Mouse (Mus musculus) bone marrow, adult 2 months (tissue): Measurements from ENCODE around the gene Sort1. TPM values are rescaled to one million over a fixed set of nuclear protein-coding genes. Genes with fewer than 3 reads are reported as not detected.

Experiments
- H3K27ac ChIP-seq: fragments of 200-500 bp; 2 replicates; pipeline ENCODE4 v1.5.1; 2012; ENCODE audit warnings: low read depth, mild to moderate bottlenecking, control low read depth, inconsistent platforms, low read length; ENCODE audit not compliant: control insufficient read depth, poor library complexity, insufficient read depth
- H3K4me1 ChIP-seq: fragments of 200-500 bp; 2 replicates; pipeline ENCODE4 v1.6.1; 2011; ENCODE audit warnings: low read length; ENCODE audit not compliant: control insufficient read depth, insufficient read depth
- H3K4me3 ChIP-seq: fragments of 200-500 bp; replicated peaks from 2 replicates; pipeline ENCODE3; 2011; ENCODE audit warnings: mild to moderate bottlenecking, low read depth, low read length, control low read depth; ENCODE audit not compliant: control insufficient read depth
- CTCF ChIP-seq: fragments of 200-500 bp; IDR thresholded peaks from 2 replicates; pipeline ENCODE4 v1.5.1; 2011; ENCODE audit warnings: low read length, control low read depth; ENCODE audit not compliant: control insufficient read depth, insufficient read depth
- POLR2A ChIP-seq: fragments of 200-500 bp; IDR thresholded peaks from 2 replicates; pipeline ENCODE4 v1.6.1; 2011; ENCODE audit warnings: low read depth, mild to moderate bottlenecking, control low read depth, low read length, borderline replicate concordance; ENCODE audit not compliant: control insufficient read depth
- WGBS: fragments of 180-500 bp; shearing (Covaris S2); methylation state at CpG from one replicate; pipeline ENCODE4 v1.1.7; 2018; 5-methylcytosine and 5-hydroxymethylcytosine counted together
- polyA plus RNA-seq: library from polyadenylated mRNA; stranded (reverse); fragments of >200 nt; gene quantifications from 2 replicates; pipeline ENCODE4 v1.2.4, GENCODE M21; 2011; ENCODE audit warnings: low replicate concordance; ENCODE audit not compliant: missing spikeins, insufficient read depth, insufficient read length

Gene Sort1
- polyA plus RNA-seq, 1 experiment: 15.6 TPM

DNA sequence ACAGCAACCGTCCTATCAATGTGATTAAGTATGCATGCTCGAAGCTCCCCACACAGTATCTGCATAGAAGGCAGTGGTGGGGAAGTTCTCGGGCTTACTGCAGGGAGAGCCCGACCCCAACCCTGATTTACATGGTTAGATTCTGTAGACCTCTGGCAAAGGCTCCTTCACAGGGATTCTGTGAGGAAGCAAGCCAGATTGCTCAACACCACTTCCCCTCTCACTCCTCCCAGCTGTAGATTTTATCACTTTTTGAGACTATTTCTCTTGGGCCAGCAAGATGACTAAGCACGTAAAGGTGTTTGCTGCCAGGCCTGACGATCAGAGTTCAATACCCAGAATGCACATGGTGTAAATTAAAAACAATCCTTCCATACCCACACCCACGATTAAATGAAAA, 62.0 kb downstream of the Sort1 start:
- 28% methylated on average over 7 of the region's 7 CpGs for WGBS
- no peak for TF ChIP-seq CTCF
- no peak for TF ChIP-seq POLR2A
- Histone ChIP-seq H3K27ac (no peak overlapping the region), H3K4me3 (no peak overlapping the region), H3K4me1 (no peaks in the 10 kb centered on the region; the same call in 1 of the 2 replicates)

- Histone ChIP-seq H3K4me3 (no peak overlapping the region), H3K27ac (no peak overlapping the region), H3K4me1 (no peaks in the 10 kb centered on the region; the same call in 1 of the 2 replicates)
- WGBS: 80% methylated on average over 9 of the region's 9 CpGs
- TF ChIP-seq POLR2A (no peak), CTCF (no peak)
Measured at GRCm38 (mm10) chr3:108348376-108348775, 64.5 kb downstream of the Sort1 start.

DNA sequence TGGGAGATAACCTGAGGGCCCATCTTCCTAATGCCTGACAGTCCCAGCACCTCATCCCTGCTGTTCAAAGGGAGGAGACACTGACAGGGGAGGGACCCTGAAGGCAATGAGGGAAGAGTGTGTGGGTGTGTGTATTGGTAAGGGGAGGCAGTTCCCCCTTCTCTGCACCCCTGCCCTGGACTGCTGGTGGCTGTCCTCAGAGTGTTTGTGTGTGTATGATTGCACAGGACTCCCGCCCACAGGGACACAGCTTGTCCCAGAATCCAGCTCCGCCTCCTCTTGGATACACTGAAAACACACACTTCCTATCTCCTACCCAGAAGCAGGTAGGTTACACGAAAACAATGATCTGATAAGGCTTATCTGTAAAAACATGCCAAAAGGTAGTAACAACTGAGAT, 71.4 kb downstream of the Sort1 start:
- Histone ChIP-seq H3K4me3 (no peak overlapping the region), H3K4me1 (no peaks in the 10 kb centered on the region), H3K27ac (no peak overlapping the region)
- 78% methylated on average over 3 of the region's 3 CpGs for WGBS
- TF ChIP-seq POLR2A (no peak), CTCF (no peak)

GRCm38 (mm10) chr3:108357051-108357450, 73.2 kb downstream of the Sort1 start:
- TF ChIP-seq CTCF (no peak), POLR2A (no peak)
- no peak overlapping the region for H3K27ac ChIP-seq
- WGBS: 86% methylated on average over 10 of the region's 10 CpGs

DNA sequence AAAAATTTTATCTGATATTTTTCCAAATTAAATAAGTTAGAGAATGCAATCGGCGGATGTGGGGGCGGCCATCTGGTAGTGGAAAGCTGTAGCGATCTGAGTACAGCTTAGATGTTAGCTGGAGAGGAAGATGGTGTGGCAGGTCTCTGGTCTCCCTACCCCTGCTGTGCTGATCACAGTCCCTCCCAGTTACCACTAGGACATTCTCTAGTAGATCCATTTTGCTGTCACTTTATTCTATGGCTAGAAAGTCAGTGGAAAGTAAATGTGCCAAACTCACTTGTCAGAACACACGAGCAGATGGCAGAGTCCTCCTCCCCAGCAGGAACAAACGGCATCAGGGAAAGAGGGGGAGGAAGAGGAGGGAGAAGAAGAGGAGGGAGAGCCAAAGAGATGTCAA, 74.6 kb downstream of the Sort1 start:
- WGBS: 90% methylated on average over 6 of the region's 6 CpGs
- H3K4me1 ChIP-seq: no peaks in the 10 kb centered on the region
- H3K27ac ChIP-seq: no peak overlapping the region
- no peak overlapping the region for H3K4me3 ChIP-seq
- TF ChIP-seq CTCF: no peak
- TF ChIP-seq POLR2A: no peak

More at GRCm38 (mm10) chr3:108357051-108357450, 73.2 kb downstream of the Sort1 start:
- Histone ChIP-seq H3K4me3 (no peak overlapping the region), H3K4me1 (no peaks in the 10 kb centered on the region)

DNA sequence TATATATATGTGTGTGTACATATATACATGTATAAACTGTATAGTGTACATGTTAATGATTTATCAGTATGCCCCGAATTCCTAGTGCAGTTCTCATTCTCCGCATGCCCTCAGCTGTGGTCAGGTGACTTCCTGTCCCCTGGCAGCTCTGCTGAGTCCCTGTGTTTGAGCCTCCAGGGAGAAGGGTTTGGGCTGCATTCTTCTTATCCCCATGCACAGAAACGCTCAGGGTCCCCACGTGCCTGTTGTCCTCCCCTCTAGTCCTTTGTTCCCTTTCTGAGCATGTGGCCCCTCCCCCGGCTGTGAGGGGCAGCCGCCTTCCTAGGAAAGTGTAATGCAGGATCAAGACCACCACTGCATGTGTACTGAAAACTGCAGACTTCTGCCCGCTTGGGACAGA, 77.0 kb downstream of the Sort1 start:
- Histone ChIP-seq H3K4me3 (no peak overlapping the region), H3K4me1 (no peaks in the 10 kb centered on the region), H3K27ac (no peak overlapping the region)
- TF ChIP-seq CTCF (no peak), POLR2A (no peak)
- WGBS: 20% methylated on average over 7 of the region's 7 CpGs

DNA sequence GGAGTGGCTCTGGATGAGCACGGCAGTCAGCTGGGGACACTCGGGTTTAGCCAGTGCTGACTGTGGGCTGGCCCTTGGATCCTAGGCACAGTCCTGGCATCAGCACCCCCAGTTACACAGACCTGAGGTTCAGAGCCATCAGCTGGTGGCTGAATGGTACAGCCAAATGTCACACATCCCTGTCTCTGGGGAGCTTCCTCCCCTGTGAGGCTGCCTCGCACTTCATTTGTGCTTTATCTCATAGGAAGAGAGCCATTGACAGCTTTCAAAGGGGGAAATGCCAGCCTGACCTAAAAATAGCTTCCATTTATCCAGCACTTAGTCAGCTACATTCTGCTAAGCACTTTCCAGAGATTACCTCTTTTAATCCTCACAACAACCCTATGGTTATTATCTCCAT, 79.7 kb downstream of the Sort1 start:
- Histone ChIP-seq H3K4me3 (no peak overlapping the region), H3K27ac (no peak overlapping the region), H3K4me1 (no peaks in the 10 kb centered on the region)
- no peak for TF ChIP-seq CTCF
- no peak for TF ChIP-seq POLR2A
- WGBS: 59% methylated on average over 3 of the region's 3 CpGs

DNA sequence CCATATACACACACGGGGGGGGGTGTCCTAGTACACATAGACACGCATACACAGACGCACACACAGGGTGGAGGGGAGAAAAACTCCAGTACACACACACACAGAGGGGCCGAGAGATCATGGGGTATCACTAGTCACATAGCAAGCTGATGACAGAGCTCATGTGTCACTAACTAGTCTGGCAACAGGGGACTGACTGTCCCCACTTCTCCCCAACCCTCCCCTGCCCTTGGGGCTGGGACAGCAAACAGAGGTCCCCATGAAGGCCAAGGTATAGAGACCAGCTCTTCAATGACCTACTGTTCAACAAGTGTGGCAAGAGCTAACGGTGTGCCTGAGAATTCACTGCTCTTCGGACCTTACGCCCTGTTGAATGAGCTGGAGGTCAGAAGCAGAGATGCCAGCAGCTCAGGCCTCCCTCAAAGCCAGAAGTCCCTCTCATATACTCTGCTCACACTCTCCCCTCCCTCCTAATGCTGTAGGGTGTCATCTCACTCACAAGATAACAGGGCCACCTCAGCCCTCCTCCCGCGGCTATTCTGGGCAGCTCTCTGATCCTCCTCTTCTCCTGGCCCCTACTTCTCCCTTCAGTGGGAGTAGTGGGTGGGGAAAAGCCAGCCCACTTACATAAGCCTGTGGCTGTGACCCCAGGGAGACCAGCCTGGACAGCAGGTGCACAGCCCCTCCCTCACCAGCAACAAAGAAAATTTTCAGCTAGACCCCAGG, 80.6 kb downstream of the Sort1 start, which contains the start of gene Mybphl:
Gene Mybphl (plus strand): TSS at position 642 of the 726 bp plus-strand sequence.
- no peak within 1 kb of the TSS for H3K4me3 ChIP-seq
- 68% methylated on average over 9 of the region's 9 CpGs for WGBS
- no peak within 1 kb of the TSS for H3K27ac ChIP-seq
- no peaks in the 10 kb centered on the region for H3K4me1 ChIP-seq
- TF ChIP-seq CTCF (no peak), POLR2A (no peak)
